Mouse (Mus musculus): ENCODE measurements around the gene Tcp11. TPM values are rescaled to one million over a fixed set of nuclear protein-coding genes. Genes with fewer than 3 reads are reported as not detected.

The Tcp11 gene
- polyA plus RNA-seq, 1 experiment = 5.0 TPM

- Histone ChIP-seq H3K27me3 (ENCODE audit: control insufficient read depth, insufficient read depth, low read length) (no peaks in the 10 kb centered on the region), H3K27ac (ENCODE audit: control insufficient read depth, insufficient read depth, low read length) (no peak overlapping the region), H3K4me1 (replicated peaks; ENCODE audit: control insufficient read depth, insufficient read depth, low read length) (no peaks in the 10 kb centered on the region), H3K4me3 (ENCODE audit: control insufficient read depth, insufficient read depth, low read length) (no peak overlapping the region), H3K36me3 (ENCODE audit: control insufficient read depth, insufficient read depth, low read length) (peaks cover 28% of the 10 kb centered on the region)
- WGBS = 97% methylated on average over 21 of the region's 21 CpGs
- no peak for TF ChIP-seq POLR2A (IDR thresholded peaks at IDR 0.05; ENCODE audit: control insufficient read depth, extremely low read depth, insufficient read depth, low read length, poor library complexity)
- TF ChIP-seq CTCF (IDR thresholded peaks at IDR 0.05; ENCODE audit: borderline replicate concordance, control insufficient read depth, extremely low read depth, insufficient read depth, low read length, poor library complexity) = no peak
- DNase-seq = no peak
Measured at GRCm38 (mm10) chr17:28052293-28052863, 28.1 kb downstream of the Tcp11 start.

GRCm38 (mm10) chr17:28050210-28050609, 30.2 kb downstream of the Tcp11 start:
- 94% methylated on average over 8 of the region's 8 CpGs for WGBS
- no peak overlapping the region for H3K27ac ChIP-seq (ENCODE audit: control insufficient read depth, insufficient read depth, low read length)
- H3K36me3 ChIP-seq (ENCODE audit: control insufficient read depth, insufficient read depth, low read length) = peaks cover 31% of the 10 kb centered on the region
- DNase-seq = no peak
- no peaks in the 10 kb centered on the region for H3K27me3 ChIP-seq (ENCODE audit: control insufficient read depth, insufficient read depth, low read length)
- H3K4me1 ChIP-seq (replicated peaks; ENCODE audit: control insufficient read depth, insufficient read depth, low read length) = no peaks in the 10 kb centered on the region
- H3K4me3 ChIP-seq (ENCODE audit: control insufficient read depth, insufficient read depth, low read length) = no peak overlapping the region
- TF ChIP-seq POLR2A (IDR thresholded peaks at IDR 0.05; ENCODE audit: control insufficient read depth, extremely low read depth, insufficient read depth, low read length, poor library complexity) (no peak), CTCF (IDR thresholded peaks at IDR 0.05; ENCODE audit: borderline replicate concordance, control insufficient read depth, extremely low read depth, insufficient read depth, low read length, poor library complexity) (no peak)

GRCm38 (mm10) chr17:28048425-28048824, 32.0 kb downstream of the Tcp11 start:
- Histone ChIP-seq H3K27ac (ENCODE audit: control insufficient read depth, insufficient read depth, low read length) (no peak overlapping the region), H3K36me3 (ENCODE audit: control insufficient read depth, insufficient read depth, low read length) (peaks cover 21% of the 10 kb centered on the region), H3K4me3 (ENCODE audit: control insufficient read depth, insufficient read depth, low read length) (no peak overlapping the region), H3K4me1 (replicated peaks; ENCODE audit: control insufficient read depth, insufficient read depth, low read length) (no peaks in the 10 kb centered on the region), H3K27me3 (ENCODE audit: control insufficient read depth, insufficient read depth, low read length) (no peaks in the 10 kb centered on the region)
- DNase-seq = peak; percentile 46
- WGBS = 70% methylated on average over 4 of the region's 4 CpGs
- peak; percentile 89; the same call in 1 of the 2 replicates for TF ChIP-seq CTCF (IDR thresholded peaks at IDR 0.05; ENCODE audit: borderline replicate concordance, control insufficient read depth, extremely low read depth, insufficient read depth, low read length, poor library complexity)
- TF ChIP-seq POLR2A (IDR thresholded peaks at IDR 0.05; ENCODE audit: control insufficient read depth, extremely low read depth, insufficient read depth, low read length, poor library complexity) = no peak

GRCm38 (mm10) chr17:28047520-28047919, 32.9 kb downstream of the Tcp11 start:
- Histone ChIP-seq H3K4me3 (ENCODE audit: control insufficient read depth, insufficient read depth, low read length) (no peak overlapping the region), H3K27ac (ENCODE audit: control insufficient read depth, insufficient read depth, low read length) (no peak overlapping the region), H3K36me3 (ENCODE audit: control insufficient read depth, insufficient read depth, low read length) (peaks cover 22% of the 10 kb centered on the region), H3K27me3 (ENCODE audit: control insufficient read depth, insufficient read depth, low read length) (no peaks in the 10 kb centered on the region), H3K4me1 (replicated peaks; ENCODE audit: control insufficient read depth, insufficient read depth, low read length) (no peaks in the 10 kb centered on the region)
- 93% methylated on average over 5 of the region's 5 CpGs for WGBS
- no peak for TF ChIP-seq POLR2A (IDR thresholded peaks at IDR 0.05; ENCODE audit: control insufficient read depth, extremely low read depth, insufficient read depth, low read length, poor library complexity)
- TF ChIP-seq CTCF (IDR thresholded peaks at IDR 0.05; ENCODE audit: borderline replicate concordance, control insufficient read depth, extremely low read depth, insufficient read depth, low read length, poor library complexity) = no peak
- DNase-seq = no peak

GRCm38 (mm10) chr17:28047017-28047416, 33.4 kb downstream of the Tcp11 start:
- Histone ChIP-seq H3K27me3 (ENCODE audit: control insufficient read depth, insufficient read depth, low read length) (no peaks in the 10 kb centered on the region), H3K27ac (ENCODE audit: control insufficient read depth, insufficient read depth, low read length) (no peak overlapping the region), H3K4me3 (ENCODE audit: control insufficient read depth, insufficient read depth, low read length) (no peak overlapping the region), H3K4me1 (replicated peaks; ENCODE audit: control insufficient read depth, insufficient read depth, low read length) (no peaks in the 10 kb centered on the region), H3K36me3 (ENCODE audit: control insufficient read depth, insufficient read depth, low read length) (peaks cover 26% of the 10 kb centered on the region)
- no peak for TF ChIP-seq CTCF (IDR thresholded peaks at IDR 0.05; ENCODE audit: borderline replicate concordance, control insufficient read depth, extremely low read depth, insufficient read depth, low read length, poor library complexity)
- no peak for TF ChIP-seq POLR2A (IDR thresholded peaks at IDR 0.05; ENCODE audit: control insufficient read depth, extremely low read depth, insufficient read depth, low read length, poor library complexity)
- 98% methylated on average over 5 of the region's 5 CpGs for WGBS
- DNase-seq = no peak

GRCm38 (mm10) chr17:28042299-28042771, 38.1 kb downstream of the Tcp11 start:
- 95% methylated on average over 23 of the region's 23 CpGs for WGBS
- Histone ChIP-seq H3K4me1 (replicated peaks; ENCODE audit: control insufficient read depth, insufficient read depth, low read length) (no peaks in the 10 kb centered on the region), H3K4me3 (ENCODE audit: control insufficient read depth, insufficient read depth, low read length) (no peak overlapping the region), H3K36me3 (ENCODE audit: control insufficient read depth, insufficient read depth, low read length) (peaks cover 13% of the 10 kb centered on the region; the same call in 1 of the 2 replicates), H3K27me3 (ENCODE audit: control insufficient read depth, insufficient read depth, low read length) (no peaks in the 10 kb centered on the region), H3K27ac (ENCODE audit: control insufficient read depth, insufficient read depth, low read length) (no peak overlapping the region)
- DNase-seq = no peak
- no peak for TF ChIP-seq POLR2A (IDR thresholded peaks at IDR 0.05; ENCODE audit: control insufficient read depth, extremely low read depth, insufficient read depth, low read length, poor library complexity)
- no peak for TF ChIP-seq CTCF (IDR thresholded peaks at IDR 0.05; ENCODE audit: borderline replicate concordance, control insufficient read depth, extremely low read depth, insufficient read depth, low read length, poor library complexity)
